Comparison of ENCODE assay signal across 32 mouse cellular contexts in the genomic region with DNA sequence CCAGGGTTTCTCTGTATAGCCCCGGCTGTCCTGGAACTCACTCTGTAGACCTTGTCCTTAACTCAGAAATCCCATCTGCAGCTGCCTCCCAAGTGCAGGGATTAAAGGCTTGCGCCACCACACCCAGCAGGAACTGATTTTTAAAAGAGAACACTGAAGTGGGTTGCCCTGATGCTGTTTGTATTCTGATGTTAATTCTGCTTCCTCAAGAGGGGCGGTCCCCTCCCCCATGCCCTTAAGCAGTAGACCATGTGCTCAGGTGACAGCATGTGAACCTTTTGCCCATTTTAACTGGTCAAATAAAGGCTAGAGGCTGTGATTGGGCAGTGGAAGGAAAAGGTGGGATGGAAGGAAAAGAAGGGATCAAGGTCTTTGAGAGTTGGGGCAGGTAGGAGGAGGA. TPM values are rescaled to one million over a fixed set of nuclear protein-coding genes. Genes with fewer than 3 reads are reported as not detected.
A peak's percentile ranks its signal among the peaks of the same experiment; 100 is the strongest.
DNase-seq lines count a peak whose midpoint lies in the region; ATAC-seq and TF ChIP-seq lines count a peak whose summit lies in the region.
"Had no signal": no experiment of that assay in that cellular context is flagged by ENCODE, and none has a peak within 500 bp of the region (broad histone marks: within the 10 kb centered on the region; RNA-seq: fewer than 3 reads in every experiment).

No protein-coding gene starts in this region.

- TF ChIP-seq EP300 in ES-Bruce4 (IDR thresholded peaks at IDR 0.05; ENCODE audit: insufficient read depth, low read depth, low read length), result peak; percentile 90

- TF ChIP-seq POLR2A in lung, adult 2 months (IDR thresholded peaks at IDR 0.05; ENCODE audit: borderline replicate concordance, extremely low read depth, low read depth, low read length), result no peak
- TF ChIP-seq POLR2A in ES-Bruce4 (IDR thresholded peaks at IDR 0.05; ENCODE audit: insufficient read depth, low read length), result no peak

- ATAC-seq in midbrain, embryonic 13.5 days, result no peak
- no peak for ATAC-seq in midbrain, embryonic 11.5 days (ENCODE audit: low FRiP score)
- no peak for ATAC-seq in kidney, embryonic 15.5 days (replicated peaks; ENCODE audit: low FRiP score)
- ATAC-seq: CD4-positive, CD25-positive, alpha-beta regulatory T cell, adult 4 months; forebrain, postnatal 0 days; hindbrain, embryonic 16.5 days had no signal

- H3K36me3 ChIP-seq in midbrain, embryonic 13.5 days, result peaks cover 97% of the 10 kb centered on the region
- peaks cover 26% of the 10 kb centered on the region for H3K36me3 ChIP-seq in midbrain, embryonic 11.5 days (ENCODE audit: control insufficient read depth, insufficient read depth, low read length)
- peaks cover 59% of the 10 kb centered on the region for H3K36me3 ChIP-seq in ES-Bruce4 (ENCODE audit: control insufficient read depth, insufficient read depth, low read length, poor library complexity, severe bottlenecking)
- peaks cover 100% of the 10 kb centered on the region for H3K36me3 ChIP-seq in kidney, embryonic 15.5 days

- H3K4me1 ChIP-seq in lung, adult 2 months (ENCODE audit: control insufficient read depth, insufficient read depth, low read length), result no peaks in the 10 kb centered on the region
- peaks cover 27% of the 10 kb centered on the region for H3K4me1 ChIP-seq in midbrain, embryonic 13.5 days (replicated peaks)
- H3K4me1 ChIP-seq in midbrain, embryonic 11.5 days (ENCODE audit: control insufficient read depth, insufficient read depth, low read length), result peaks cover 4% of the 10 kb centered on the region
- H3K4me1 ChIP-seq in ES-Bruce4 (ENCODE audit: control insufficient read depth, insufficient read depth, low read length), result peaks cover 6% of the 10 kb centered on the region
- no peaks in the 10 kb centered on the region for H3K4me1 ChIP-seq in kidney, embryonic 15.5 days
- H3K4me1 ChIP-seq: embryonic facial prominence, embryonic 12.5 days; limb, embryonic 10.5 days; limb, embryonic 15.5 days had no signal

- H3K27ac ChIP-seq in midbrain, embryonic 13.5 days, result peak overlapping the region; percentile 39; the same call in 1 of the 2 replicates
- H3K27ac ChIP-seq in midbrain, embryonic 11.5 days (ENCODE audit: low read depth, low read length), result no peak overlapping the region
- peak overlapping the region; percentile 81 for H3K27ac ChIP-seq in ES-Bruce4 (ENCODE audit: insufficient read depth, low read length)
- H3K27ac ChIP-seq in kidney, embryonic 15.5 days, result no peak overlapping the region
- H3K27ac ChIP-seq: embryonic facial prominence, embryonic 12.5 days; limb, embryonic 10.5 days; limb, embryonic 15.5 days; liver, embryonic 13.5 days; macrophage; stomach, postnatal 0 days had no signal

- no peak overlapping the region for H3K4me2 ChIP-seq in midbrain, embryonic 13.5 days (replicated peaks)
- H3K4me2 ChIP-seq in midbrain, embryonic 11.5 days, result no peak overlapping the region
- H3K4me2 ChIP-seq in kidney, embryonic 15.5 days, result no peak overlapping the region
- H3K4me2 ChIP-seq: embryonic facial prominence, embryonic 12.5 days; limb, embryonic 15.5 days; liver, embryonic 13.5 days; lung, embryonic 14.5 days had no signal

- no peaks in the 10 kb centered on the region for H3K27me3 ChIP-seq in midbrain, embryonic 13.5 days
- no peaks in the 10 kb centered on the region for H3K27me3 ChIP-seq in midbrain, embryonic 11.5 days (ENCODE audit: control insufficient read depth, insufficient read depth, low read length)
- no peaks in the 10 kb centered on the region for H3K27me3 ChIP-seq in ES-Bruce4 (ENCODE audit: control insufficient read depth, insufficient read depth, low read length, poor library complexity, severe bottlenecking)
- H3K27me3 ChIP-seq in kidney, embryonic 15.5 days, result no peaks in the 10 kb centered on the region
- H3K27me3 ChIP-seq: embryonic facial prominence, embryonic 12.5 days; limb, embryonic 15.5 days; liver, embryonic 13.5 days had no signal

- H3K9ac ChIP-seq in midbrain, embryonic 13.5 days (replicated peaks), result no peak overlapping the region
- H3K9ac ChIP-seq in midbrain, embryonic 11.5 days (ENCODE audit: low read length), result no peak overlapping the region
- no peak overlapping the region for H3K9ac ChIP-seq in ES-Bruce4 (ENCODE audit: low read depth, poor library complexity, severe bottlenecking)
- no peak overlapping the region for H3K9ac ChIP-seq in kidney, embryonic 15.5 days
- H3K9ac ChIP-seq: embryonic facial prominence, embryonic 12.5 days; forebrain, postnatal 0 days; limb, embryonic 15.5 days; liver, embryonic 13.5 days; lung, embryonic 14.5 days had no signal

- DNase-seq in lung, adult 18-20 months, result peak; percentile 33 to 50
- DNase-seq in lung, adult 2 months, result no peak
- DNase-seq in midbrain, embryonic 11.5 days (ENCODE audit: low spot score, missing footprints), result no peak
- DNase-seq in WW6 (ENCODE audit: low read depth, low spot score), result peak; percentile 94
- DNase-seq in thymus, postnatal 36 days, result no peak
- DNase-seq: adrenal gland, adult 8-10 months; cerebellum, adult 9-10 months; cerebellum, postnatal 36 days; embryo, embryonic 11 days; forebrain, postnatal 0 days; kidney, adult 2 months; kidney, postnatal 10 days; layer of hippocampus, postnatal 36 days; liver, embryonic 13.5 days; lung, embryonic 14.5 days; right cerebral cortex, postnatal 4 days; thymus, adult 2 months; thymus, postnatal 4 days had no signal

- WGBS in lung, adult 2 months, result 76% methylated on average over 3 of the region's 3 CpGs
- 28% methylated on average over 3 of the region's 3 CpGs for WGBS in midbrain, embryonic 13.5 days
- 42% methylated on average over 3 of the region's 3 CpGs for WGBS in midbrain, embryonic 11.5 days
- 65% methylated on average over 3 of the region's 3 CpGs for WGBS in kidney, embryonic 15.5 days

- TF ChIP-seq CTCF in lung, adult 2 months (IDR thresholded peaks at IDR 0.05; ENCODE audit: insufficient read depth, low read length), result no peak
- no peak for TF ChIP-seq CTCF in ES-Bruce4 (IDR thresholded peaks at IDR 0.05; ENCODE audit: low read depth, low read length)

- H3K9me3 ChIP-seq in midbrain, embryonic 13.5 days, result no peaks in the 10 kb centered on the region
- no peaks in the 10 kb centered on the region for H3K9me3 ChIP-seq in midbrain, embryonic 11.5 days (ENCODE audit: control insufficient read depth, low read length)
- H3K9me3 ChIP-seq in ES-Bruce4 (replicated peaks; ENCODE audit: control insufficient read depth, insufficient read depth, low read length, poor library complexity, severe bottlenecking), result no peaks in the 10 kb centered on the region
- H3K9me3 ChIP-seq in kidney, embryonic 15.5 days (replicated peaks), result no peaks in the 10 kb centered on the region
- H3K9me3 ChIP-seq: embryonic facial prominence, embryonic 12.5 days; limb, embryonic 10.5 days; limb, embryonic 15.5 days; liver, embryonic 13.5 days had no signal

- no peak overlapping the region for H3K4me3 ChIP-seq in lung, adult 2 months (replicated peaks; ENCODE audit: extremely low read depth, low read depth, low read length)
- no peak overlapping the region for H3K4me3 ChIP-seq in midbrain, embryonic 13.5 days (replicated peaks)
- no peak overlapping the region for H3K4me3 ChIP-seq in midbrain, embryonic 11.5 days (ENCODE audit: low read depth, low read length)
- no peak overlapping the region for H3K4me3 ChIP-seq in ES-Bruce4 (ENCODE audit: low read depth, low read length)
- no peak overlapping the region for H3K4me3 ChIP-seq in kidney, embryonic 15.5 days (replicated peaks)
- H3K4me3 ChIP-seq: embryonic facial prominence, embryonic 12.5 days; limb, embryonic 10.5 days; limb, embryonic 15.5 days; liver, embryonic 13.5 days had no signal

RNA-seq across cellular contexts. Expression of a gene that starts 14.3 kb away (rescaled TPM):
- polyA plus RNA-seq in lung, adult 2 months (2012; rRNA removed), result 0.14 TPM in 1 of 2 replicates, not detected in the other
- not detected in 2 replicates for polyA plus RNA-seq in midbrain, embryonic 13.5 days (2015; fragmentation: Nextera tagmentation; extraction: Ambion mirVana)
- not detected in 2 replicates for polyA plus RNA-seq in midbrain, embryonic 11.5 days (2014; fragmentation: Nextera tagmentation; extraction: Ambion mirVana)
- not detected in 2 replicates for polyA plus RNA-seq in ES-Bruce4 (2011; ENCODE audit: insufficient read depth, insufficient read length, low read depth, missing spikeins)
- 0.08 TPM in 1 of 2 replicates, not detected in the other for polyA plus RNA-seq in kidney, embryonic 15.5 days (2015; fragmentation: Nextera tagmentation; extraction: Ambion mirVana)
- polyA plus RNA-seq: CD4-positive, CD25-positive, alpha-beta regulatory T cell, adult 4 months; heart, embryonic 14.5 days; hindbrain, embryonic 11.5 days; hindbrain, embryonic 16.5 days; kidney, adult 2 months; limb, embryonic 15.5 days; liver, embryonic 13.5 days; lung, embryonic 14.5 days; macrophage; neural tube, embryonic 11.5 days; stomach, postnatal 0 days had no signal

RNA-seq across cellular contexts. Expression of a gene that starts 42.8 kb away (rescaled TPM):
- polyA plus RNA-seq in lung, adult 2 months (2012; rRNA removed), result 76.6 and 87.4 TPM in 2 replicates
- polyA plus RNA-seq in midbrain, embryonic 13.5 days (2015; fragmentation: Nextera tagmentation; extraction: Ambion mirVana), result 67.7 and 70.4 TPM in 2 replicates
- polyA plus RNA-seq in midbrain, embryonic 11.5 days (2014; fragmentation: Nextera tagmentation; extraction: Ambion mirVana), result 83.3 and 84.6 TPM in 2 replicates
- 117 and 118 TPM in 2 replicates for polyA plus RNA-seq in ES-Bruce4 (2011; ENCODE audit: insufficient read depth, insufficient read length, low read depth, missing spikeins)
- 115 and 123 TPM in 2 replicates for polyA plus RNA-seq in kidney, embryonic 15.5 days (2015; fragmentation: Nextera tagmentation; extraction: Ambion mirVana)

RNA-seq across cellular contexts. Expression of a gene that starts 59.2 kb away (rescaled TPM):
- 24.1 and 27.7 TPM in 2 replicates for polyA plus RNA-seq in lung, adult 2 months (2012; rRNA removed)
- polyA plus RNA-seq in midbrain, embryonic 13.5 days (2015; fragmentation: Nextera tagmentation; extraction: Ambion mirVana), result 153 and 157 TPM in 2 replicates
- 76.2 and 86.7 TPM in 2 replicates for polyA plus RNA-seq in midbrain, embryonic 11.5 days (2014; fragmentation: Nextera tagmentation; extraction: Ambion mirVana)
- polyA plus RNA-seq in ES-Bruce4 (2011; ENCODE audit: insufficient read depth, insufficient read length, low read depth, missing spikeins), result 19.2 and 20.6 TPM in 2 replicates
- polyA plus RNA-seq in kidney, embryonic 15.5 days (2015; fragmentation: Nextera tagmentation; extraction: Ambion mirVana), result 31.3 and 32.5 TPM in 2 replicates

RNA-seq across cellular contexts. Expression of a gene that starts 59.3 kb away (rescaled TPM):
- 5.0 and 5.3 TPM in 2 replicates for polyA plus RNA-seq in lung, adult 2 months (2012; rRNA removed)
- 0.12 and 0.15 TPM in 2 replicates for polyA plus RNA-seq in midbrain, embryonic 13.5 days (2015; fragmentation: Nextera tagmentation; extraction: Ambion mirVana)
- polyA plus RNA-seq in midbrain, embryonic 11.5 days (2014; fragmentation: Nextera tagmentation; extraction: Ambion mirVana), result 0.19 TPM in 1 of 2 replicates, not detected in the other
- polyA plus RNA-seq in ES-Bruce4 (2011; ENCODE audit: insufficient read depth, insufficient read length, low read depth, missing spikeins), result 0.28 TPM in 1 of 2 replicates, not detected in the other
- 0.23 and 0.28 TPM in 2 replicates for polyA plus RNA-seq in kidney, embryonic 15.5 days (2015; fragmentation: Nextera tagmentation; extraction: Ambion mirVana)
- polyA plus RNA-seq: CD4-positive, CD25-positive, alpha-beta regulatory T cell, adult 4 months; lung, embryonic 14.5 days; macrophage; neural tube, embryonic 11.5 days; spleen, adult 2 months had no signal

Comparison
In these comparisons a context has a peak if more than half of its experiments do, and no peak if none do; other contexts are left out.
1. DNase-seq: peak in lung, adult 18-20 months (2 of 2) and WW6 (single experiment); none in lung, adult 2 months (single experiment), midbrain, embryonic 11.5 days (single experiment) and thymus, postnatal 36 days (0 of 2).
2. H3K27ac ChIP-seq: peak in midbrain, embryonic 13.5 days (single experiment) and ES-Bruce4 (single experiment); none in midbrain, embryonic 11.5 days (single experiment) and kidney, embryonic 15.5 days (single experiment).